Mouse (Mus musculus) hindbrain, embryonic 12.5 days (tissue): Measurements from ENCODE around the gene Sorbs2. TPM values are rescaled to one million over a fixed set of nuclear protein-coding genes. Genes with fewer than 3 reads are reported as not detected.
"Not testable (repeated sequence)": the region's sequence is repeated elsewhere in the genome, so short reads cannot be mapped to it uniquely, and the experiment has no call there.

Experiments used
- ATAC-seq: fragments of 200-750 bp; cut with Nextera tagmentation; 2 replicates; pipeline ENCODE4 v1.8.0; 2017; ENCODE audit warnings: moderate TSS enrichment; ENCODE audit not compliant: low FRiP score
- H3K27ac ChIP-seq: fragments of 300-500 bp; sonication (generic); 2 replicates; pipeline ENCODE4 v1.5.1; 2016; ENCODE audit warnings: mild to moderate bottlenecking
- H3K27me3 ChIP-seq: fragments of 300-500 bp; sonication (generic); 2 replicates; pipeline ENCODE4 v1.6.1; 2016; ENCODE audit warnings: mild to moderate bottlenecking
- H3K36me3 ChIP-seq: fragments of 300-500 bp; sonication (generic); 2 replicates; pipeline ENCODE4 v1.6.1; 2016; ENCODE audit warnings: mild to moderate bottlenecking
- H3K4me1 ChIP-seq: fragments of 300-500 bp; sonication (generic); 2 replicates; pipeline ENCODE4 v1.6.1; 2016
- H3K4me2 ChIP-seq: fragments of 300-500 bp; sonication (generic); replicated peaks from 2 replicates; pipeline ENCODE4 v1.6.1; 2016; ENCODE audit warnings: mild to moderate bottlenecking
- H3K4me3 ChIP-seq: fragments of 300-500 bp; sonication (generic); 2 replicates; pipeline ENCODE4 v1.5.1; 2016; ENCODE audit warnings: mild to moderate bottlenecking
- H3K9ac ChIP-seq: fragments of 300-500 bp; sonication (generic); 2 replicates; pipeline ENCODE4 v1.6.1; 2016; ENCODE audit warnings: mild to moderate bottlenecking, moderate library complexity
- H3K9me3 ChIP-seq: fragments of 300-500 bp; sonication (generic); replicated peaks from 2 replicates; pipeline ENCODE4 v1.6.1; 2016; ENCODE audit warnings: mild to moderate bottlenecking
- WGBS: fragments of 180-500 bp; shearing (Covaris S2); methylation state at CpG from one replicate; pipeline ENCODE4 v1.1.7; 2016; 5-methylcytosine and 5-hydroxymethylcytosine counted together
- polyA plus RNA-seq: library from polyadenylated mRNA; unstranded; fragments of >200 nt; fragmentation: Nextera tagmentation; extraction: Ambion mirVana; gene quantifications from 2 replicates; pipeline ENCODE4 v1.2.1, GENCODE M21; 2016

The Sorbs2 gene
- polyA plus RNA-seq, 1 experiment from 2014 or later = 81.7 TPM

- H3K9ac ChIP-seq = no peak overlapping the region
- no peak overlapping the region for H3K4me3 ChIP-seq
- H3K27me3 ChIP-seq = no peaks in the 10 kb centered on the region
- no peak overlapping the region for H3K27ac ChIP-seq
- no peaks in the 10 kb centered on the region for H3K36me3 ChIP-seq
- ATAC-seq = no peak
- no peaks in the 10 kb centered on the region for H3K9me3 ChIP-seq
- no peak overlapping the region for H3K4me2 ChIP-seq
- WGBS = 80% methylated on average over 14 of the region's 14 CpGs
- H3K4me1 ChIP-seq = peaks cover 16% of the 10 kb centered on the region
Observed at GRCm38 (mm10) chr8:45844911-45845481, 337.4 kb downstream of the Sorbs2 start.

GRCm38 (mm10) chr8:45845906-45846305 is 338.3 kb downstream of the Sorbs2 start:
- Histone ChIP-seq H3K4me2 (no peak overlapping the region), H3K27me3 (no peaks in the 10 kb centered on the region), H3K4me1 (peaks cover 16% of the 10 kb centered on the region), H3K4me3 (no peak overlapping the region), H3K9ac (no peak overlapping the region), H3K36me3 (no peaks in the 10 kb centered on the region), H3K9me3 (no peaks in the 10 kb centered on the region), H3K27ac (no peak overlapping the region)
- ATAC-seq = no peak
- WGBS = 74% methylated on average over 4 of the region's 4 CpGs

GRCm38 (mm10) chr8:45855118-45855517 is 347.5 kb downstream of the Sorbs2 start:
- no peak overlapping the region for H3K9ac ChIP-seq
- H3K9me3 ChIP-seq = no peaks in the 10 kb centered on the region
- ATAC-seq = no peak
- H3K4me3 ChIP-seq = no peak overlapping the region
- peaks cover 10% of the 10 kb centered on the region for H3K4me1 ChIP-seq
- no peaks in the 10 kb centered on the region for H3K27me3 ChIP-seq
- H3K36me3 ChIP-seq = no peaks in the 10 kb centered on the region
- 93% methylated on average over 4 of the region's 4 CpGs for WGBS
- no peak overlapping the region for H3K27ac ChIP-seq
- no peak overlapping the region for H3K4me2 ChIP-seq

GRCm38 (mm10) chr8:45857734-45858133 is 350.1 kb downstream of the Sorbs2 start:
- Histone ChIP-seq H3K4me1 (peaks cover 10% of the 10 kb centered on the region), H3K4me2 (no peak overlapping the region), H3K27me3 (no peaks in the 10 kb centered on the region), H3K9me3 (no peaks in the 10 kb centered on the region), H3K27ac (no peak overlapping the region), H3K4me3 (no peak overlapping the region), H3K36me3 (no peaks in the 10 kb centered on the region), H3K9ac (no peak overlapping the region)
- WGBS = 46% methylated on average over 5 of the region's 5 CpGs
- no peak for ATAC-seq

- Histone ChIP-seq H3K4me1 (peaks cover 10% of the 10 kb centered on the region), H3K36me3 (no peaks in the 10 kb centered on the region), H3K9me3 (no peaks in the 10 kb centered on the region), H3K27me3 (no peaks in the 10 kb centered on the region), H3K4me2 (no peak overlapping the region), H3K27ac (no peak overlapping the region), H3K4me3 (no peak overlapping the region), H3K9ac (no peak overlapping the region)
- WGBS = 40% methylated on average over 9 of the region's 9 CpGs
- no peak for ATAC-seq
Observed at GRCm38 (mm10) chr8:45858391-45858790, 350.8 kb downstream of the Sorbs2 start.

GRCm38 (mm10) chr8:45871587-45871986 is 364.0 kb downstream of the Sorbs2 start:
- not testable (repeated sequence) for H3K36me3 ChIP-seq, H3K4me1 ChIP-seq, H3K4me2 ChIP-seq, ATAC-seq, H3K27ac ChIP-seq, H3K9ac ChIP-seq, H3K27me3 ChIP-seq, H3K9me3 ChIP-seq, H3K4me3 ChIP-seq
- 84% methylated on average over 11 of the region's 11 CpGs for WGBS

GRCm38 (mm10) chr8:45872077-45872476 is 364.5 kb downstream of the Sorbs2 start:
- Histone ChIP-seq H3K9me3 (no peaks in the 10 kb centered on the region), H3K36me3 (no peaks in the 10 kb centered on the region), H3K4me3 (no peak overlapping the region), H3K27me3 (no peaks in the 10 kb centered on the region), H3K27ac (no peak overlapping the region), H3K4me2 (no peak overlapping the region), H3K4me1 (peaks cover 10% of the 10 kb centered on the region), H3K9ac (no peak overlapping the region)
- ATAC-seq = no peak
- WGBS = 74% methylated on average over 7 of the region's 7 CpGs

GRCm38 (mm10) chr8:45874945-45875626 is 367.5 kb downstream of the Sorbs2 start:
- peak; percentile 88 for ATAC-seq
- Histone ChIP-seq H3K27me3 (no peaks in the 10 kb centered on the region), H3K9me3 (0 out of 2 replicates have a peak, but pooled peaks cover 3% of the 10 kb centered on the region), H3K4me3 (no peak overlapping the region), H3K36me3 (no peaks in the 10 kb centered on the region), H3K4me2 (peak overlapping the region; percentile 17; the same call in 1 of the 2 replicates), H3K9ac (no peak overlapping the region), H3K27ac (peak overlapping the region; percentile 85), H3K4me1 (peaks cover 10% of the 10 kb centered on the region)
- WGBS = 19% methylated on average over 10 of the region's 10 CpGs

GRCm38 (mm10) chr8:45876397-45876796 is 368.8 kb downstream of the Sorbs2 start:
- Histone ChIP-seq H3K4me1 (peaks cover 10% of the 10 kb centered on the region), H3K9ac (no peak overlapping the region), H3K36me3 (no peaks in the 10 kb centered on the region), H3K4me2 (no peak overlapping the region), H3K27me3 (no peaks in the 10 kb centered on the region), H3K27ac (no peak overlapping the region), H3K4me3 (no peak overlapping the region), H3K9me3 (0 out of 2 replicates have a peak, but pooled peaks cover 6% of the 10 kb centered on the region)
- ATAC-seq = no peak
- 70% methylated on average over 5 of the region's 5 CpGs for WGBS

Other genes with a start within 250 kb of the Sorbs2 start
- not detected in 2 replicates for gene F11, start 245.8 kb upstream of the Sorbs2 start, polyA plus RNA-seq
- not detected in 2 replicates for gene Klkb1, start 212.9 kb upstream of the Sorbs2 start, polyA plus RNA-seq
- gene Gm45753, start 199.3 kb upstream of the Sorbs2 start, polyA plus RNA-seq = not detected in 2 replicates
- 1.2 and 1.4 TPM in 2 replicates for gene Cyp4v3, start 174.6 kb upstream of the Sorbs2 start, polyA plus RNA-seq
- gene Fam149a, start 125.5 kb upstream of the Sorbs2 start, polyA plus RNA-seq = 10.4 and 11.9 TPM in 2 replicates
- gene Tlr3, start 96.7 kb upstream of the Sorbs2 start, polyA plus RNA-seq = 1.1 and 1.4 TPM in 2 replicates